Mouse (Mus musculus) heart, adult 18-20 months (tissue): ENCODE results near the gene Tnrc6b. TPM values are rescaled to one million over a fixed set of nuclear protein-coding genes. Genes with fewer than 3 reads are reported as not detected.
A peak's percentile ranks its signal among the peaks of the same experiment; 100 is the strongest.
"Not testable (repeated sequence)": the region's sequence is repeated elsewhere in the genome, so short reads cannot be mapped to it uniquely, and the experiment has no call there.

Experiments
- DNase-seq, 2 experiments: peaks; one replicate each; pipeline ENCODE4 v3.0.0; 2021 to 2022; ENCODE audit warnings: mixed read lengths in 1 of 2
- total RNA-seq, 2 experiments: library from RNA; stranded (reverse); gene quantifications; 2 replicates each; pipeline ENCODE4 v1.2.3; 2021

Gene Tnrc6b
- total RNA-seq, 2 experiments from 2014 or later: 42.3 to 48.8 TPM

- no peak for DNase-seq
Observed at GRCm38 (mm10) chr15:80701481-80702257, 9.4 kb upstream of the Tnrc6b start.

GRCm38 (mm10) chr15:80702910-80703309, 8.2 kb upstream of the Tnrc6b start:
- DNase-seq: no peak

- DNase-seq: no peak
Observed at GRCm38 (mm10) chr15:80703495-80703894, 7.6 kb upstream of the Tnrc6b start.

- DNase-seq: peak; percentile 76 to 83
Observed at GRCm38 (mm10) chr15:80704267-80704666, 6.8 kb upstream of the Tnrc6b start.

GRCm38 (mm10) chr15:80705828-80706549, 5.1 kb upstream of the Tnrc6b start:
- peak; percentile 73 to 92 for DNase-seq

GRCm38 (mm10) chr15:80706596-80706995, 4.5 kb upstream of the Tnrc6b start:
- no peak for DNase-seq

- peak; percentile 78 to 88 for DNase-seq
Observed at GRCm38 (mm10) chr15:80707088-80707487, 4.0 kb upstream of the Tnrc6b start.

- DNase-seq: peak; percentile 79 to 82
Observed at GRCm38 (mm10) chr15:80709593-80709992, 1.5 kb upstream of the Tnrc6b start.

GRCm38 (mm10) chr15:80710257-80710607, 881 bp upstream of the Tnrc6b start:
- DNase-seq: no peak

- peak; percentile 53 to 63 for DNase-seq
Observed at GRCm38 (mm10) chr15:80711401-80712151, 463 bp downstream of the Tnrc6b start.

- no peak for DNase-seq
Observed at GRCm38 (mm10) chr15:80714299-80714698, 3.2 kb downstream of the Tnrc6b start.

- DNase-seq: no peak
Observed at GRCm38 (mm10) chr15:80716631-80717135, 5.6 kb downstream of the Tnrc6b start.

GRCm38 (mm10) chr15:80717431-80717830, 6.3 kb downstream of the Tnrc6b start:
- DNase-seq: peak; percentile 57 to 78

GRCm38 (mm10) chr15:80720249-80720648, 9.1 kb downstream of the Tnrc6b start:
- DNase-seq: peak in 1 of 2 experiments; percentile 31

- no peak for DNase-seq
Observed at GRCm38 (mm10) chr15:80721861-80722260, 10.7 kb downstream of the Tnrc6b start.

- no peak for DNase-seq
Observed at GRCm38 (mm10) chr15:80722366-80722765, 11.3 kb downstream of the Tnrc6b start.

- no peak for DNase-seq
Observed at GRCm38 (mm10) chr15:80729477-80729876, 18.4 kb downstream of the Tnrc6b start.

GRCm38 (mm10) chr15:80731043-80731442, 19.9 kb downstream of the Tnrc6b start:
- DNase-seq: no peak

- no peak for DNase-seq
Observed at GRCm38 (mm10) chr15:80731511-80731910, 20.4 kb downstream of the Tnrc6b start.

GRCm38 (mm10) chr15:80732266-80733030, 21.3 kb downstream of the Tnrc6b start:
- DNase-seq: no peak

GRCm38 (mm10) chr15:80735300-80735699, 24.2 kb downstream of the Tnrc6b start:
- no peak for DNase-seq

GRCm38 (mm10) chr15:80735708-80736107, 24.6 kb downstream of the Tnrc6b start:
- not testable (repeated sequence) for DNase-seq
